Mouse (Mus musculus): ENCODE data around the gene Bcl3.

Gene Bcl3

DNA sequence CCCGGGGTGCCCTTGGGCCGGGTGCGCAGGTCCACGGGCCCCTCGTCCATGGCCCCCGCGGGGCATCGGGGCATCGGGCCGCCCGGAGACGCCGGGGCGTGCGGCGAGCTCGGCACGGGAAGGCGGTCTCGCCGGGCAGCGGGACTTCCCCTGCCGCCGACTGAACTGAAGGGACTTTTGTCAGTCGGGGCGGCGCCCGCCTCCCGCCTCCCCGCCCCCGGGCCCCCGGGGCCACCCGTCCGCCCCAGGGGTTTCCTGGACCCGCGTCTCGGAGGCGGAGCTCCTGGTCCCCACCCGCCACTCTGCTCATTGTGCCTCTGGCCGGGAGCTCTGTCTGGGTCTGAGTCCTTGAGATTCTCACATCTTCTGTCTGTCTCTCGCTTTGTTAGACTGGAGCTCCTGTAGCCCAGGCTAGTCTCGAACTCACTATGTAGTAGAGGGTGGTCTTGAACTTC lies at the start of gene Bcl3:
Gene Bcl3, minus strand, starts transcription at position 167 of the 455 bp plus-strand sequence.
- DNase-seq: no peak

DNA sequence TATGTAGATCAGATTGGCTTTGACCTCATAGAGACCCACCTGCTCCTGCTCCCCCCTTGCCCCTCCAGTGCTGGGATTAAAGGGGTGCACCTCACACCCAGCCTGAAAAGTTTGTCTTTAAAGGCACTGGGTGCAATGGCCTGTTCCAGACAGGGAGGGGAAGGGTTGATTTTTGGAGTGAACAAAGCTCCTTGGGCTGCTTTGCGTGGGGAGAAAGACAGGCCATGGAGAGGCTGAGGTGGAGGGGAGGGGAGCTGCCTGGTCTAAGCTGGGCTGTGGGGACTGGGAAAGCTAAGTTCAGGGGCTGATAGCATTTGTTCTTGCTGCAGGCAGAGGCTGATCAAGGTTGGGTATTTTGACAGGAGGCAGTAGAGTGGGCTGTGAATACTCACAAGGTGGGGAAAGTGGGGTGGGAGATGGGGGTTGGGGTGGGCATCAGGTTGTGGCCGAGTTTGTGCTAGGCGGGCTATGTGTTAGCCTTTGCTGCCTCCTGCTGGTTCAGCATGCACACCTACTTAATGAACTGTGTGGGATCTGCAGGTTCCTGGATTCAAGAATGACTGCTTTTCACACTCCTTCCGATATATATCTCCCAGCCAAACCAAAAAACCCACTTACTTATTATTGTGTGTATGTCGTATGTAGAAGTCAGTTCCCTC lies 49.5 kb upstream of the Bcl3 start:
- no peak for DNase-seq

- DNase-seq: no peak
Measured at GRCm38 (mm10) chr7:19871137-19871621, 48.6 kb upstream of the Bcl3 start.

DNA sequence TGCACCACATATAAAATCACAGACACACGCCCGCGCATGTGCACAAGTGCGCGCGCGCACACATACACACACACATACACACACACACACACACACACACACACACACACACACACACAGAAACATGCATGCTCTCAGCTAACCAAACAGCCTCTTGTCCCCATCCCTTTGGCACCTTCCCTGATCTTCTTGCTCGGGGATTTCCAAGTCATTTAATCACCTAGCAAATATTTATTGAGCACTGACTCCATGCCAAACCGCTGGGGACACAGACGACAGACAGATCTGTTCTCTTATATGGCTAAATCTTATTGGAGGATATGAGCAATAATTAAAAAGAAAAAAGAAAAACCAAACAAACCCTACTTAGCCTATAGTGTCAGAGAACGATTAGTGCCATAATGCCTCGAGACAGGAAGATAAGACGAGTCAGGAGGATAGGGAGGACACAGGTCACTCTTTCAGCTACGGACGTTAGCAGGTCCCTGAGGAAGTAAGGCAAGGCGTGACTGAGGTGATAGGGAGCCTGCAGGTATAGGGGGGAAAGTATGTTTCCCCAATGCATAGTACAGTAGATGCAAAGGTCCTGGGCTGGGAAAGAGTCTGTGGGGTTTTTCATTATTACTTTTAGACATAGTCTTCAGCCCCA lies 45.3 kb upstream of the Bcl3 start:
- DNase-seq: no peak

DNA sequence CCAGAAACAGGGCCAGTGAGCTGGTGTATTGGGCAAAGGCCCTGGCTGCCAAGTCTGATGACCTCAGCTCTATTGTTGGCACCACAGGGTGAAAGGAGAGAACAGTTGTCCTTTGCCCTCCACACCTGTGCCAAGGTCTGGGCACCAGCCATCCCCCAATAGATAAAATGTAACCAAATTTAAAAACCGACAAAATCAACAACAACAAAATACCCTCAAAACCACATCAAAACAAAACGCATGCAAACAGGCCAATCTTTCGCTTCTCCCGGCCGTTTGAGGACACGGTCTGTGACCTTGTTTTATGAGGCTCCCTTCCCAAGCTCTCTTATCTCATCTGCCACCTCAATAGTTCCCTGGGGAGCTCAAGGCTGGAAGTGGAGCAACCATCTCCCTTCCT lies 43.9 kb upstream of the Bcl3 start:
- no peak for DNase-seq

- no peak for DNase-seq
Measured at GRCm38 (mm10) chr7:19865246-19866036, 42.9 kb upstream of the Bcl3 start.

GRCm38 (mm10) chr7:19864241-19864640 lies 41.7 kb upstream of the Bcl3 start:
- no peak for DNase-seq

DNA sequence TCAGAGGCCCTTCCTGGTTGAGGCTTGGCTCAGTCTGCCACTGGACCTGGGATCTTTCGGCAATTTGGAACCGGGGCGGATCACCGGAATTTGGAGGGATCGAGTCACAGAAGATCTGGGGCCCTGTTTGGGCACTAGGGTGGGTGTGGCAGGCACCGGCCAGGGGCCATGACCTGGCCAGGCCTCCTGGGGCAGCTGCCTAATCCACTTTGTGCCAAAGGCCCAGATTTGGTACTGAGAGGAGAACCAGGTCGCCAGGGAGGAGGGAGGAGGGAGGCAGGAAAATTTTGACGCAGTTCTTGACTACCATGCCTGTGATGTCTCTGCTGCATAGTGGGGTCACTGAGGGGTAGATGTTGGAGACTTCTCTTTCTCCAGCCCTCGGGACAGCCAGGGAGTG lies 38.6 kb upstream of the Bcl3 start, which contains the start of gene Ceacam16:
Gene Ceacam16, minus strand, starts transcription at position 101 of the 400 bp plus-strand sequence.
- DNase-seq: no peak

DNA sequence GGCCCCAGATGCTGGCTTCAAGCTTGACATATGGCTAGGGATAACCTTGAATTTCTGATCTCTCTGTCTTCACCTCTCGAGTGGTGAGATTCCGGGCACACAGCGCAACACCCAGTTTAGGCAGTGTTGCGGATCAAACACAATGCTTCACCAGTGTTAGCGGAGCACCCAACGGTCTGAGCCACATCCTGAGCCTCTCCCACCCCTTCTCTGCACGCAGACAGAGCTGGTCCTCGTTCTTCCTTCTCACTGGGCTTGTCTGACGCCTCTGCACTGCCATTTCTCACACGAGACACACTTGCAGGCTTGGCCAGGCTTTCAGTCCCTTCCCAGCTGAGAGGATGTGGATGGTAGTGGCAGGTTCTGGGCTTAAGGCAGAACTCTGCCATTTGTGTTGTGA lies 37.2 kb upstream of the Bcl3 start:
- DNase-seq: no peak

- no peak for DNase-seq
Measured at GRCm38 (mm10) chr7:19856283-19856682, 33.7 kb upstream of the Bcl3 start.

GRCm38 (mm10) chr7:19855663-19856062 lies 33.1 kb upstream of the Bcl3 start:
- no peak for DNase-seq

DNA sequence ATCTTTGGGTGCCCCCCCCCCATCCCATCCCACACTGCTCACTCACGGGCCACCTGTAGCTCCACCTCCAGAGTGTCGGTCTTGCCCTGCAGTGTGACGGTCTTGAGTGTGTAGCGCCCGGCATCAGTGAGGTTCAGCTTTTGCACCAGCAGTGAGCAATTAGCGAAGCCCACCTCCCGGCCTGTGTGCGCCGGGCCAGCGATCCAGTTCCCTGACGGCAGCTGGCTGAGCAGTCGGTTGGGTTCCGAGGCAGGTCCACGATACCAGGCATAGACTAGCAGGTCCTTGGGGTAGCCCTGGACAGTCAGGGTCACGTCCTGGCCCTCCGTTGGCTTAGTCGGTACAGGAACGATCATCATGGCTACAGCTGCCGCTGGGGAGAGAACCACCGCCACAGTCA lies 31.0 kb upstream of the Bcl3 start:
- no peak for DNase-seq

DNA sequence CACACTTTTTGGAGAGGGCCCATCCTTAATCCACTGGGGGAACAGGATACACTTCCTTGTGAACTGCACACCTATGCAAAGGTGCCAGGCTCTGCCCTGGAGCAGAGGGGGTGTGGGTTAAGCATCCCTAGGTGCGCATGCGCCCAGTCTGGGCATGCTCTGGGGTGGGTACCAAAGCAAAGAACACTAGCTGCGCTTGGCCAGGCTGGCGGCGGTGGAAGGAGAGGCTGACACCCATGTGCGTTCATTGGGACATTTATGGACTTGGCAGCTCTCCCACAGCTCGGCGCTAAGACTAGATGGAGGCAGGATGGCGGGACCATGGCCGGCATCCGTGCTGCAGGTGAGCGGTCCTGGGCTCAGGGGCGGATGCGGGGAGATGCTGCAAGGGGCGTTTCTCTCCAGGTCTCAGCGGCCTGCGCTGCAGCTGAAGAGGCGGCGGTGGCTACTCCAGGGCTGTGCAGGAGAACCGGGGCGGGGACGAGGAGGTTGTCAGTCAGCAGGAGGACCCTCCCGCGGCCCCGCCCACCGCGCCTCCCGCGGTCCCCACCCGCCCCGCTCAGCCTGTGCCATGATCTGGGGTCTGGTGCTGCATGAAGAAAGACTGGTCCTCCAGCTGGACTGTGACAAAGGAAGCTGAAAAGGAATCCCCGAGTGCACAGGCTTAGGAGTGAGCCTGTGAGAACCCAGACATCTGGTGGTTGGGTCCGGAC lies 29.4 kb upstream of the Bcl3 start, which contains the start of gene Gm19345:
Gene Gm19345, plus strand, starts transcription at position 146 of the 713 bp plus-strand sequence.
- DNase-seq: no peak

DNA sequence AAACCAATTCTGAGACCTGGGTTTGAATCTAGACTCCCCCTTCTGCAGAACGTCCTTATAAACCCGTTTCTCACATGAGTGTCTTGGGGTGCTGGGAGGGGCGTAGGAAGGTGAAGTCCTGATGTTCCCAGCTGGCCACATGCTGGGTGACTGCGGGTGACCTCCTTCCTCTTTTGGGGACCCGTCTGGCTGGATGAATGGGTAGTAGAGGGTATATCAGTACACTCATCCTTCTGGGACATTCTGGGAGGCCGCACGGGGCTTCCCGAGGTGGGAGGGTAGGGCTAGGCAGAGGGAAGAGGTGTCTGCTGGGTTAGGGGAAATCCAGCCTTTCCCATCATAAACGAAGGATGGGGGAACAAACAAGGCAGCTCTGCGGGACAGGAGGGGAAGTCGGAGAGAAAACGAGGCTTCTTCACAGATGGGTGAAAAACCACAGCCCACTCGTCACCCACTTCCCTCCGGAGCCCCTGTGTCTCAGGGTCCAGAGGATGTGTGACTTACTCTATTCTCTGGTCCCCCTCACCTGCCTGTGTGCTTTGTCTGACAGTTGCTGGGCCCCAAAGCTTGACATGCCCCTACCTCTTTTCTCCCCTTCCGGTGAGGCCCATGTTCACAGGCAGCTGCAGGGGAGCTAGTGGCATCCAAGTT lies 22.1 kb upstream of the Bcl3 start:
- no peak for DNase-seq

GRCm38 (mm10) chr7:19843561-19843960 lies 21.0 kb upstream of the Bcl3 start:
- peak; percentile 21 for DNase-seq

DNA sequence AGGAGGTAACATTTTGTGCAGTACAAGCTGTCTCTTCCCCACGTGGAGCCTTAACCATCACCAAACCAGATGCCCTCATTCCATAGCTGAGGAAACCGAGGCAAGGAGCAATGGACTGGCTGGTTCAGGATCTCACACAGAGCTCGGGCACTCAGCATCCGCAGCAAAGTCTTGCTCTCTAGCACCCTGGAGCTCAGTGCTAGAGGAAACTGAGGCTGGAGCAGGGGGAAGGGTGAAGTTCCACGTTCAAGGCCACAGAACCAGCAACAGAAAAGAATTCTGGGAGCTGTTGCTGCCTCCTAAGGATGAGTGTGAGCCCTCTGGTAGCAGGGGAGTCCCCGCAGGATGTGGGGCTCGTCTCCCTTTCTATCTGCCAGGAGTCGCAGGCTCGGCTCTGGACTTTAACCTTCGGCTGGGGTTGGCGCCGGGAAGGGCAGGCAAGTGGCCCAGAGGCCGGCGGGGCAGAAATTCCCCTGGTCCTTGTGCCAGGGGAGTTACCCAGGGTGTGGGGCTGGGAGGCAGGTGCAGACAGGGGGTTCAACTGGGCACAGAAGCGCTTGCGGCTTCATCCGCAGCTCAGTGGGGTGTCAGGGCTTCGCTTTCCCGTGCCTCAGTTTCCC lies 20.4 kb upstream of the Bcl3 start:
- no peak for DNase-seq

DNA sequence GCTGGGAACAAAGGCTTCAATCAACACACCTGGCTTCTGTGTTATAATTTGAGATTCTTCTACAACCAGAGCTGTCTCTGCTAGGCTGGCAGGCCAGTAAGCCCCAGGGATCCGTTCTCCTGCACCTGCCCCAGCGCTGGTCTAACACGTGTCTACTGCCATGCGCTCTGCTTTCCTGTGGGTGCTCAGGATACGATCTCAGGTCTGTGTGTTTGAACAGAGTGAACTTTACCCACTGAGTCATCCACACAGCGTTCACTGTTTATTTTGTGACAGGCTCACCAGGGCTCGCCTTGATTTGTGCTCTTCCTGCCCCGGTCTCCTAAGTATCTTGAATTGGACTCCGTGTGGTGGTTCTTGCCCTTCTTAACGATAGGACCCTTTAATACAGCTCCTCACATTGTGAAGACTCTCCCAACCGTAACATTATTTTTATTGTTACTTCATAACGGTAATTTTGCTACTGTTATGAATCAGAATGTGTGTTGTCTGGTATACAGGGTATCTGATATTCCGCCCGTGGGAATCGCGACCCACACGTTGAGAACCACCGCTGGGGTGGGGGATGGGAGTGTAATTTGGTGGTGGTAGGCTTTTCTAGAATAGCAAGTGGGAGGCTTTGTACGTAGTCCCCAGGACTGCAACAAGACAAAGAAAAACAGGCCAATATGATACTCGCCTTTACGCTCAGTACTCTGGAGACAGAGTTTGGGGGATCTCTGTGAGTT lies 19.3 kb upstream of the Bcl3 start:
- DNase-seq: no peak

DNA sequence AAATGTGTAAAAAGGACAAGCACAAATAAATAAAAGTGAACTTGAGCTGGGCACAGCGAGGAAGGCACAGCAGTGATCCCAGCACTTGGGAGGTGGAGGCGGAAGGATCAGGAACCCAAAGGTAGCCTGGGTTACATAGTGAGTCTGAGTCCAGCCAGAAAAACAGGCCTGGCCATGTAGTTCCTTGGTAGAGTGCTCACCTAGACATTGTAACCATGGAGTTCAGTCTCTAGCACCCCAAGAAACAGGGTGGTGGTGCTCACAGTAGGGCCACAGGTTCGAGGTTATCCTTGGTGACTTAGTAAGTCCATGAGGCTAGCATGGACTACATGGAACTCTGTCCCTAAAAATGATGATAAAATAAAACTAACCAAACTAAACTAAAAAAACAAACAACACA lies 18.4 kb upstream of the Bcl3 start:
- DNase-seq: no peak

- DNase-seq: no peak
Measured at GRCm38 (mm10) chr7:19840371-19840770, 17.8 kb upstream of the Bcl3 start.

DNA sequence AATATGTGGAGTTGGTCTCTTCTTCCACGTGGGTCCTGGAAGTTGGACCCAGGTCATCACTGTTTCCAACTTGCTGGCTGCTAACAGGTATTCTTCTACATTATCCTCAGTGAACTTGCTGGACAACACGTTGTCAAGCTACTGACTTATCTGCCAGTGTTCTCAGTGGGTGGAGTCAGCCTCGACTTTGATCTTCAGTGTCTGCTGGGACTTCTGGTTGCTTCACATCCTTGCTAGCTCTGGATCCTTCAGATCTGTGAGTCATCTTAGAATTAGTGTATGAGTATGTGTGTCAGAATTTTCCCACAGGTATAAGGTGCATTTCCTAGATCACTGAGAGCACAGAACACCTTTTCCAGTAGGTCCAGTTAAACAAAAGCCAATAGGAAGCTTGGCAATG lies 14.3 kb upstream of the Bcl3 start:
- no peak for DNase-seq

DNA sequence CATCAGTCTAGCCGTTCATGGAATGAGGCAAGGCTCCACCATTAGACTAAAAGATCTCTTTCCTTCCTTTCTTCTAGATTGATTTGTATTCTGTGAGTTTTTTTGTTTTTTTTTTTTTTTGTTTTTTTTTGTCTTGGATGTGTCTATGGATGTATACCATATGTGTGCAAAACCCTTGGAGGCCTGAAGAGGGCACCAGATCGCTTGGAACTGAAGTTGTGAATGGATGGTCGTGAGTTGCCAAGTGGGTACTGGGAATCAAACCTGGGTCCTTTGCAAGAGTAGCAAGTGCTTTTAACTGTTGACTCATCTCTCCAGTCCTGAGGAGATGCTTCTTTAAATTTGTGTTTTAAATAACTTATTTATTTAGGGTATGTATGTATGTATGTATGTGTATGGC lies 11.5 kb upstream of the Bcl3 start:
- no peak for DNase-seq

Measured in cerebellum, adult 11 months (tissue).